27 mouse cellular contexts compared by ENCODE assay signal in genomic region chr10:69568976-69569375, GRCm38 (mm10).
DNase-seq lines count a peak whose midpoint lies in the region; ATAC-seq and TF ChIP-seq lines count a peak whose summit lies in the region.
"Had no signal": no experiment of that assay in that cellular context is flagged by ENCODE, and none has a peak within 500 bp of the region (broad histone marks: within the 10 kb centered on the region; RNA-seq: fewer than 3 reads in every experiment).

No protein-coding gene starts in this region.

- TF ChIP-seq POLR2A in heart, adult 2 months (IDR thresholded peaks at IDR 0.05; ENCODE audit: insufficient read depth, low read depth, low read length), result no peak

- no peak for DNase-seq in heart, embryonic 10.5 days (ENCODE audit: low spot score)
- no peak for DNase-seq in heart, adult 18-20 months
- DNase-seq in heart, adult 2 months, result no peak
- peak; percentile 84 for DNase-seq in ES-CJ7 (ENCODE audit: low read depth, low spot score)
- peak; percentile 64 for DNase-seq in R1 (ENCODE audit: low read depth, low spot score)
- no peak for DNase-seq in frontal cortex, postnatal 14 days (ENCODE audit: low spot score in 2 of 2)
- DNase-seq: adrenal gland, adult 2 months; adrenal gland, postnatal 14 days; cerebellum, adult 11 months; cerebellum, adult 2 months; cerebellum, adult 9-11 months; cerebellum, postnatal 25 days; forebrain, postnatal 0 days; gastrocnemius, postnatal 10 days; gastrocnemius, postnatal 36 days; heart, postnatal 10 days; kidney, adult 8-10 months had no signal

- H3K36me3 ChIP-seq in heart, embryonic 10.5 days, result no peaks in the 10 kb centered on the region
- H3K36me3 ChIP-seq in heart, embryonic 15.5 days, result no peaks in the 10 kb centered on the region
- no peaks in the 10 kb centered on the region; the same call in 1 of the 2 replicates for H3K36me3 ChIP-seq in heart, adult 2 months (ENCODE audit: control insufficient read depth, insufficient read depth, low read length)
- H3K36me3 ChIP-seq: embryonic facial prominence, embryonic 12.5 days; embryonic facial prominence, embryonic 15.5 days; heart, embryonic 13.5 days; hindbrain, embryonic 12.5 days; hindbrain, embryonic 15.5 days; kidney, embryonic 15.5 days had no signal

- no peak overlapping the region for H3K4me2 ChIP-seq in heart, embryonic 15.5 days
- H3K4me2 ChIP-seq: embryonic facial prominence, embryonic 12.5 days; embryonic facial prominence, embryonic 15.5 days; heart, embryonic 13.5 days; hindbrain, embryonic 12.5 days; hindbrain, embryonic 15.5 days; kidney, embryonic 15.5 days had no signal

- no peaks in the 10 kb centered on the region for H3K79me2 ChIP-seq in heart, adult 2 months (replicated peaks; ENCODE audit: control insufficient read depth, insufficient read depth, low read length)

- no peaks in the 10 kb centered on the region for H3K9me3 ChIP-seq in heart, embryonic 10.5 days
- H3K9me3 ChIP-seq in heart, embryonic 15.5 days (replicated peaks), result no peaks in the 10 kb centered on the region
- H3K9me3 ChIP-seq: embryonic facial prominence, embryonic 12.5 days; embryonic facial prominence, embryonic 15.5 days; heart, embryonic 13.5 days; hindbrain, embryonic 12.5 days; hindbrain, embryonic 15.5 days; kidney, embryonic 15.5 days had no signal

- WGBS in heart, embryonic 10.5 days, result 79% methylated on average over 5 of the region's 5 CpGs
- 71% methylated on average over 5 of the region's 5 CpGs for WGBS in heart, embryonic 15.5 days
- 83% methylated on average over 5 of the region's 5 CpGs for WGBS in heart, adult 2 months

- no peak overlapping the region for H3K4me3 ChIP-seq in heart, embryonic 10.5 days
- no peak overlapping the region for H3K4me3 ChIP-seq in heart, embryonic 15.5 days
- H3K4me3 ChIP-seq in heart, adult 2 months, result no peak overlapping the region
- H3K4me3 ChIP-seq: embryonic facial prominence, embryonic 12.5 days; embryonic facial prominence, embryonic 15.5 days; heart, embryonic 13.5 days; hindbrain, embryonic 12.5 days; hindbrain, embryonic 15.5 days; kidney, embryonic 15.5 days had no signal

- intact Hi-C loops in heart, adult 2 months (cut with DNase I), result no loop called here

- no peaks in the 10 kb centered on the region; the same call in 1 of the 2 replicates for H3K27me3 ChIP-seq in heart, embryonic 10.5 days (ENCODE audit: insufficient read depth, poor library complexity, severe bottlenecking)
- no peaks in the 10 kb centered on the region for H3K27me3 ChIP-seq in heart, embryonic 15.5 days
- H3K27me3 ChIP-seq in heart, adult 2 months (ENCODE audit: control insufficient read depth, insufficient read depth, low read length), result no peaks in the 10 kb centered on the region; the same call in 1 of the 2 replicates
- H3K27me3 ChIP-seq: hindbrain, embryonic 15.5 days had no signal

- peaks cover 70% of the 10 kb centered on the region for H3K4me1 ChIP-seq in heart, embryonic 10.5 days
- peaks cover 54% of the 10 kb centered on the region for H3K4me1 ChIP-seq in heart, embryonic 15.5 days (replicated peaks)
- H3K4me1 ChIP-seq in heart, adult 2 months (ENCODE audit: control insufficient read depth, insufficient read depth, low read length), result peaks cover 2% of the 10 kb centered on the region

- H3K9ac ChIP-seq in heart, embryonic 15.5 days, result no peak overlapping the region
- no peak overlapping the region for H3K9ac ChIP-seq in heart, adult 2 months (ENCODE audit: low read depth, low read length)
- H3K9ac ChIP-seq: embryonic facial prominence, embryonic 12.5 days; embryonic facial prominence, embryonic 15.5 days; forebrain, postnatal 0 days; hindbrain, embryonic 12.5 days; hindbrain, embryonic 15.5 days; kidney, embryonic 15.5 days had no signal

- no peak for ATAC-seq in heart, embryonic 15.5 days (replicated peaks; ENCODE audit: insufficient number of reproducible peaks, insufficient read depth, low FRiP score, low read depth)
- ATAC-seq: CD4-positive, CD25-positive, alpha-beta regulatory T cell, adult 4 months; forebrain, embryonic 14.5 days; forebrain, postnatal 0 days; intestine, postnatal 0 days had no signal

- H3K27ac ChIP-seq in heart, embryonic 10.5 days, result peak overlapping the region; percentile 70; the same call in 1 of the 2 replicates
- peak overlapping the region; percentile 50; the same call in 1 of the 2 replicates for H3K27ac ChIP-seq in heart, embryonic 15.5 days
- H3K27ac ChIP-seq in heart, adult 2 months, result no peak overlapping the region
- H3K27ac ChIP-seq: embryonic facial prominence, embryonic 12.5 days; embryonic facial prominence, embryonic 15.5 days; hindbrain, embryonic 12.5 days; hindbrain, embryonic 15.5 days; kidney, embryonic 15.5 days had no signal

- no peak for TF ChIP-seq EP300 in heart, adult 2 months (IDR thresholded peaks at IDR 0.05; ENCODE audit: insufficient read depth, low read depth, low read length)

- no peak for TF ChIP-seq CTCF in heart, adult 2 months (IDR thresholded peaks at IDR 0.05)

Comparison
In these comparisons a context has a peak if more than half of its experiments do, and no peak if none do; other contexts are left out.
1. DNase-seq: peak in ES-CJ7 (single experiment) and R1 (single experiment); none in heart, embryonic 10.5 days (single experiment), heart, adult 18-20 months (0 of 2), heart, adult 2 months (0 of 2) and frontal cortex, postnatal 14 days (0 of 2).